Mouse (Mus musculus) heart, postnatal 0 days (tissue): Measurements from ENCODE around the gene Cxcl16. TPM values are rescaled to one million over a fixed set of nuclear protein-coding genes. Genes with fewer than 3 reads are reported as not detected.
A peak's percentile ranks its signal among the peaks of the same experiment; 100 is the strongest.

ENCODE experiments used
- ATAC-seq: fragments of 200-750 bp; cut with Nextera tagmentation; 2 replicates; pipeline ENCODE4 v1.8.0; 2017; ENCODE audit warnings: low read depth, moderate number of reproducible peaks, moderate library complexity; ENCODE audit not compliant: insufficient read depth
- DNase-seq: peaks from one replicate; pipeline ENCODE4 v3.0.0-alpha.2; 2016; ENCODE audit warnings: low spot score
- H3K27ac ChIP-seq: fragments of 300-500 bp; sonication (generic); 2 replicates; pipeline ENCODE4 v1.5.1; 2014; ENCODE audit warnings: low read depth, mild to moderate bottlenecking
- H3K27me3 ChIP-seq: fragments of 300-500 bp; sonication (generic); 2 replicates; pipeline ENCODE4 v1.6.1; 2014; ENCODE audit warnings: low read length, mixed read lengths; ENCODE audit not compliant: control insufficient read depth, insufficient read depth
- H3K36me3 ChIP-seq: fragments of 300-500 bp; sonication (generic); replicated peaks from 2 replicates; pipeline ENCODE4 v1.6.1; 2014; ENCODE audit warnings: low read length, mixed read lengths; ENCODE audit not compliant: control insufficient read depth, insufficient read depth
- H3K4me1 ChIP-seq: fragments of 300-500 bp; sonication (generic); 2 replicates; pipeline ENCODE4 v1.6.1; 2014; ENCODE audit warnings: antibody characterized with exemption; ENCODE audit not compliant: control insufficient read depth, insufficient read depth
- H3K4me2 ChIP-seq: fragments of 300-500 bp; sonication (generic); 2 replicates; pipeline ENCODE4 v1.6.1; 2014; ENCODE audit warnings: low read depth, mild to moderate bottlenecking, low read length, moderate library complexity
- H3K4me3 ChIP-seq: fragments of 300-500 bp; sonication (generic); 2 replicates; pipeline ENCODE4 v1.5.1; 2014; ENCODE audit warnings: low read depth, low read length
- H3K9ac ChIP-seq: fragments of 300-500 bp; sonication (generic); replicated peaks from 2 replicates; pipeline ENCODE4 v1.6.1; 2014; ENCODE audit warnings: low read depth, low read length, mixed read lengths
- H3K9me3 ChIP-seq: fragments of 300-500 bp; sonication (generic); replicated peaks from 2 replicates; pipeline ENCODE4 v1.6.1; 2016; ENCODE audit warnings: low read length; ENCODE audit not compliant: control insufficient read depth
- CTCF ChIP-seq: IDR thresholded peaks from 2 replicates; pipeline ENCODE4 v1.5.1; 2016; ENCODE audit warnings: antibody characterized with exemption, control low read depth, low read depth
- EP300 ChIP-seq: IDR thresholded peaks from 2 replicates; pipeline ENCODE4 v1.6.1; 2016; ENCODE audit warnings: antibody characterized with exemption, low read depth
- WGBS: fragments of 180-500 bp; shearing (Covaris S2); extraction: QIAGEN DNeasy Blood & Tissue Kit; methylation state at CpG from one replicate; pipeline ENCODE4 v1.1.7; 2014; 5-methylcytosine and 5-hydroxymethylcytosine counted together
- polyA plus RNA-seq: library from polyadenylated mRNA; unstranded; fragments of >200 nt; fragmentation: Nextera tagmentation; extraction: Ambion mirVana; gene quantifications from 2 replicates; pipeline ENCODE4 v1.2.1, GENCODE M21; 2015
- total RNA-seq: library from RNA; depleted of rRNA; stranded (reverse); fragments of >200 nt; gene quantifications from 2 replicates; pipeline ENCODE4 v1.2.3, GENCODE M21; 2014; ENCODE audit warnings: low replicate concordance

Cxcl16 gene
- total and polyA plus RNA-seq, 2 experiments from 2014 or later = 5.9 to 9.8 TPM

GRCm38 (mm10) chr11:70500476-70500812, 40.7 kb upstream of the Cxcl16 start:
- H3K4me1 ChIP-seq = no peaks in the 10 kb centered on the region
- no peaks in the 10 kb centered on the region for H3K36me3 ChIP-seq
- no peak overlapping the region for H3K4me2 ChIP-seq
- no peak for ATAC-seq
- DNase-seq = no peak
- TF ChIP-seq CTCF = no peak
- TF ChIP-seq EP300 = no peak
- no peaks in the 10 kb centered on the region for H3K27me3 ChIP-seq
- 82% methylated on average over 1 of the region's 1 CpGs for WGBS
- H3K9me3 ChIP-seq = no peaks in the 10 kb centered on the region
- H3K27ac ChIP-seq = no peak overlapping the region
- no peak overlapping the region for H3K9ac ChIP-seq
- no peak overlapping the region for H3K4me3 ChIP-seq

GRCm38 (mm10) chr11:70499566-70500475, 40.0 kb upstream of the Cxcl16 start:
- WGBS = 59% methylated on average over 14 of the region's 14 CpGs
- Histone ChIP-seq H3K4me3 (no peak overlapping the region), H3K27ac (no peak overlapping the region), H3K9me3 (no peaks in the 10 kb centered on the region), H3K27me3 (no peaks in the 10 kb centered on the region), H3K4me2 (no peak overlapping the region), H3K9ac (no peak overlapping the region), H3K4me1 (no peaks in the 10 kb centered on the region), H3K36me3 (no peaks in the 10 kb centered on the region)
- ATAC-seq = no peak
- no peak for DNase-seq
- TF ChIP-seq EP300 (no peak), CTCF (peak; percentile 34; the same call in 1 of the 2 replicates)

GRCm38 (mm10) chr11:70489684-70490083, 29.9 kb upstream of the Cxcl16 start:
- DNase-seq (no peak), ATAC-seq (no peak)
- H3K4me2 ChIP-seq = no peak overlapping the region
- TF ChIP-seq CTCF (no peak), EP300 (no peak)
- no peak overlapping the region for H3K9ac ChIP-seq
- H3K4me3 ChIP-seq = no peak overlapping the region
- H3K27me3 ChIP-seq = no peaks in the 10 kb centered on the region
- H3K4me1 ChIP-seq = no peaks in the 10 kb centered on the region
- no peaks in the 10 kb centered on the region for H3K36me3 ChIP-seq
- no peak overlapping the region for H3K27ac ChIP-seq
- H3K9me3 ChIP-seq = 0 out of 2 replicates have a peak, but pooled peaks cover 4% of the 10 kb centered on the region
- WGBS = 79% methylated on average over 6 of the region's 6 CpGs

- TF ChIP-seq CTCF (no peak), EP300 (no peak)
- no peak for DNase-seq
- WGBS = 81% methylated on average over 3 of the region's 3 CpGs
- Histone ChIP-seq H3K4me1 (no peaks in the 10 kb centered on the region), H3K27me3 (no peaks in the 10 kb centered on the region), H3K4me2 (no peak overlapping the region), H3K36me3 (no peaks in the 10 kb centered on the region), H3K4me3 (no peak overlapping the region), H3K9me3 (0 out of 2 replicates have a peak, but pooled peaks cover 4% of the 10 kb centered on the region), H3K9ac (no peak overlapping the region), H3K27ac (no peak overlapping the region)
- no peak for ATAC-seq
These were observed 29.4 kb upstream of the Cxcl16 start for GRCm38 (mm10) chr11:70489138-70489537.

DNA sequence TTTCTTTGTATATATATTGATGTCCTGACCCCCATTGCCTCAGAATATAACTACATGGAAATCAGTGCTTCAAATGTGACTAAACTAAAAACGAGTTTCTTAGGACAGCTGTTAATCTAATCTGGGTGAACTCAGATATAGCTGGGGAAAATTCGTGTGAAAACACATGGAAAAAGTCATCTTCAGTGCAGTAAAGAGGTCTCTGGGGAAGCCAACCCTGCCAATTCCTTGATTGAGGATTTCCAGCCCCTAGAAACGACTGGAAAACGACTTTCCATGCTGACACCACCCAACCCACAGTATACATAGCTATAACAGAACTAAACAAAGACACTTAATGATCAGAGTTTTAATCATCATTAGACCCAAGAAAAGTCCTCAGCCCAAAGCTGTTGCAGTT, 28.0 kb upstream of the Cxcl16 start:
- Histone ChIP-seq H3K4me1 (no peaks in the 10 kb centered on the region), H3K27ac (no peak overlapping the region), H3K36me3 (no peaks in the 10 kb centered on the region), H3K9ac (no peak overlapping the region), H3K4me2 (no peak overlapping the region), H3K9me3 (0 out of 2 replicates have a peak, but pooled peaks cover 4% of the 10 kb centered on the region), H3K4me3 (no peak overlapping the region), H3K27me3 (no peaks in the 10 kb centered on the region)
- WGBS = 24% methylated on average over 4 of the region's 4 CpGs
- no peak for TF ChIP-seq CTCF
- TF ChIP-seq EP300 = no peak
- no peak for DNase-seq
- ATAC-seq = no peak

DNA sequence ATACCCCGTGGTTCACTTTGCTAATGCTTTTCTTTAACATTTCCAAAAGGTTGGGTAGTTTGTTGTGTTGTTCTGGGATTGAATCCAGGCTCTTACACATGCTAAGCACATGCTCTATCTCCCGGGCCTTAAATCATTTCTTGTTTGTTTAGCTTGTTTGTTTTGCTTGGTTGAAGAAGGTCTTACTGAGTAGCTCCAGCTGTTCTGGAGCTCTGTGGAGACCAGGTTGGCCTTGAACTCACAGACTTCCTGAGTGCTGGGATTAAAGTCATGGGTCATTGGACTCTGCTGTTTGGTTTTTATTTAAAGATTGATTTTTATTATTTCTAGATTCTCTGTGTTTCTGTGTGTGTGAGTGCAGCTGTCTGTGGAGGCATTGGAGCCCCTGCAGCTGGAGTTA, 25.7 kb upstream of the Cxcl16 start:
- no peak for ATAC-seq
- no peak overlapping the region for H3K9ac ChIP-seq
- H3K4me2 ChIP-seq = no peak overlapping the region

More for the DNA sequence above, 25.7 kb upstream of the Cxcl16 start:
- Histone ChIP-seq H3K9me3 (no peaks in the 10 kb centered on the region), H3K4me1 (no peaks in the 10 kb centered on the region), H3K36me3 (no peaks in the 10 kb centered on the region), H3K4me3 (no peak overlapping the region), H3K27ac (no peak overlapping the region), H3K27me3 (no peaks in the 10 kb centered on the region)
- TF ChIP-seq CTCF (no peak), EP300 (no peak)
- WGBS = 48% methylated on average over 2 of the region's 2 CpGs
- no peak for DNase-seq
